Mouse (Mus musculus) frontal cortex, postnatal 14 days (tissue): Measurements from ENCODE around the gene Slc16a7.

Source experiments
- DNase-seq, 2 experiments: peaks; one replicate each; pipeline ENCODE4 v3.0.0; 2022; ENCODE audit warnings: low spot score in 2 of 2

Slc16a7 gene

DNA sequence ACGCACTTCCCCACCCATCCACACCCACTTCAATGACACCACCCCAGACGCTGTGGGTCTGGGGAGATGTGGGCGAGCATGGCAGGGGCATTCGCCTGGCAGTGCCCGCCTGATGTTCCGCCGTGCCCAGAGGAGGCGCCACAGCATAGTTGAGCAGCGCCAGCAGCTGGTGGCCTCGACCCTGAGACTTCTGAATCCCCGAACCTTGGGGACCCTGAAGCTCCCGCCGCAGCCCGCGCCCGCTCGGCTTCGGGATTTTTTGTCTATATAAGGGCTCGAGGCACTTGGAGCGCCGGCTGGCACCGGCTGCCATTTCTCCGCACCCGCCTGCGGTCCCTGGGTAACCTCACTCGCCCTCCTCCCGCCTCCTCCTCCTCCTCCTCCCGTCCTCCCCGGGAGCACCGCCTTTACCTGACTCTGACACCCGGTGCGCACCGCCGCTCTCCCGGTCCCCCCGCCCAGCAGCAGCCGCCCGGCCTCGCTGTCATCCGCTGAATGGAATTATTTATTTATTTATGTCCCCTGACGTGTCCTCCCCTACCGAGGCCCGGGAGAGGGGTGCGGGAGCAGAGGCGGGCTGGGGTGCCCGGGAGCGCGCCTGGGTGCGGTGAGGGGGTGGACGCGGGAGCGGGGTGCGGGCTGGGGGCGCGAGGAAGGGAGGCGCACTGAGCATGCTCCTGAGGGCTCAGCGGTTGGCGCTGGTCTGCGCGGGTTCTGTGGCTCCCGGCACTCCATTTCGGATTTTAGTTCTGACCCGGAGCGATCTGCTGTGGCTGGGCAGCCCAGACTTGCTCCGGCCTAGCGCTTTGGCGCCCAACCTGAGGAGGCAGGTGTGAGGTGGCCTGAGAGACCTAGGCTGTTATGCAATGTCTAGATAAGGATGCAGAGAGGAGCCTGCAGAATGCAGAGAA lies at the start of gene Slc16a7:
Gene Slc16a7 (minus strand): TSS at position 590 of the 911 bp plus-strand sequence.
- DNase-seq, result peak; percentile 78

GRCm38 (mm10) chr10:125418795-125419194 lies 29.5 kb upstream of the Slc16a7 start:
- no peak for DNase-seq

DNA sequence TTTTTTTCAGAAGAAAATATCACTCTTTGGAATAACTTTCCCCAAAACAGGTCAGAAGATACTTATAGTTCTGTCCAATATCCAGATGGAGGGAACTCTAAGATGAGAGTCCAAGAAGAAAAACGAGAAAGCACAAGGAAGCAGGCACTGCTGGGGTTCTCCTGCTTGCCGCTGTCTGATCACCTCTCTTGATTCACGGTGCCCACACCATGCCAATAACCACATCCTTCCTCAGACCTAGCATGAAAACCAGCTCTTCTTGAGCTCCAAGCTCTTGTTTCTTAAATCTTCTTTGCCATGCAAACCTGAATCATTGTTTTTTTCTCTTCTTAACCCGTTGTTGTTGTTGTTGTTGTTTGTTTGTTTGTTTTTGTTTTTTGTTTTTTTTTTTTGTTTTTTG lies 10.5 kb upstream of the Slc16a7 start:
- DNase-seq, result no peak

GRCm38 (mm10) chr10:125390011-125390410 lies 746 bp upstream of the Slc16a7 start:
- no peak for DNase-seq

DNA sequence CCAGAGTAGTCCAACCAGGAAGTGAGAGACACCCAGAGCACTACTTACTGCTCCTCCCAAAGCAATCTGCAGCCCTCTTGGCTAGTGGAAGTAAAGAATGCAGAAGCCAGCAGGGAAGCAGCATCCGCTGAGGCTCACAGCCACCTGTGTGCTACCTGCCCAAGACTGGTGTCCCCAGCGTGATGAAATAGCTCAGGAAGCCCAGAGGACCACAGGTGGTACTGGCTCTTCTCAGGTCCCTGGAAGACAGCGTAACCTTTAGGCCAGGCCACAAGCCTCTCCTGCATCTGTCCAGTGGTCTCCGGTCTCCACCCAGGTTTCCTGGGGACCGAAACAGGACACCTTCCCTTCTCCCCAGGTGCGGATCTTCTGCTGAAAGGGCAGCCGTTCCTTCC lies 787 bp downstream of the Slc16a7 start:
- peak; percentile 27 to 29 for DNase-seq

GRCm38 (mm10) chr10:125387782-125388415 lies 1.4 kb downstream of the Slc16a7 start:
- DNase-seq, result peak; percentile 34 to 43

- no peak for DNase-seq
These were observed 13.7 kb downstream of the Slc16a7 start for GRCm38 (mm10) chr10:125375526-125375925.

DNA sequence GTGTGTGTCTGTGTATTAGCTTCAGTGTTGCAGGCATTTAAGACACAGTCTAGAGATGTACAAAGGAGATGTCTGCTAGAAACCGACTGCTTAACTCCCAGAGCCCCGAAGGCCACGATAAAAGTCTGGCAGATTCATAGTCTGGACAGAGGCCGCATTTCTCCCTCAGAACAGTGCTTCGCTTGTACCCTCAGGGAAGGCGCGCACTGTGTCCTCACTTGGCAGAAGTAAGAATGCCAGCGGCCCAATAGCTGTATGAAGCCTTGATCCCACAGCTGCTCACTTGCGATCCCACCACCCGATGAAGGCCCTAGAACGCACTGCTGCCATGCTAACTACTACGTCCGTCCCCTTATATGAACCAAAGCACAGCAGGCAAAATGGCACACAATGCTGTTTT lies 16.6 kb downstream of the Slc16a7 start:
- DNase-seq, result no peak

DNA sequence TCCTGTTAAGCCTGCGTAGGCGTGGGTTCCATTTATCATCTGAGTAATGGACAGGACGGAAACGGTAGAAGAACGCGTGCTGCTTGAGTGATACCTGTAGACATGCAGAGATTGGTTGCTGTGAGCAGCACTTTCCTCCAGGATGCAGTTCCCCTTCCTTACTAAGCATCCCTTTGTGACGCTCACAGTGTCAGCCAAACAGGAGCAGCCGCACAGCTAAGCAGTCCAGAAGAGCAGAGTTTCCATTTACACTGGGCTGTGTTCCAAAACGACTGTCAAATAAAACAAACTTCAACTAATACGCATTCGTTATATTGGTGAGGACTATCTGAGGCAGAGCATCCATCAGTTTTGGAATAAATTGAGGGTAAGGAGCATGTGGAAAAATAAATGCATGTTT lies 17.8 kb downstream of the Slc16a7 start:
- no peak for DNase-seq

DNA sequence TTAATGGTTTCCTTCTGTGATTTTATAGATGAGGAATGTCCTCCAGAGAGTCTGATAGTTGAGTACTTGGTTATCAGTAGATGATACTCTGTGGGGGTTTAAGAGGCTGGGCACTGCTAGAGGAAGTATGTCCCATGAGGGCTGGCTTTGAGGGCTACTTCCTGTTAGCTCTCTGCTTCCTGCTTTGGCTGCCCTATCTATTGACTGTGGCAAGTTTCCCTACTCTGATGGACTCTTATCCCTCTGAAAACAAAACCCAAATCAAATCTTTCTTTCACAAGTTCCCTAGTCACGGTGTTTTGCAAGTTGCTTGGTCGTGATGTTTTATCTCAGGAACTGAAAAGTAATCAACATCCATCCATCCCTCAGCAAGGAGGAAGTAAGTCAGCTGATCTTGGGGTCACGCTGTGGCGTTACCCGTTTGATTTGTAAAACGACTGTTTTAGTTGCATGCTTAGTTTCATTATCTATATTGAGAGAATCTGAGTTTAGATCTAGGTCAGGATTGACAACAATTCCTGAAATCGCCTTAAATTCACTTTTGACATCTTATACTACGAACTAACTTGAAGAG lies 19.1 kb downstream of the Slc16a7 start:
- DNase-seq, result no peak

GRCm38 (mm10) chr10:125358479-125358878 lies 30.8 kb downstream of the Slc16a7 start:
- no peak for DNase-seq

GRCm38 (mm10) chr10:125352805-125353204 lies 36.5 kb downstream of the Slc16a7 start:
- DNase-seq, result no peak

DNA sequence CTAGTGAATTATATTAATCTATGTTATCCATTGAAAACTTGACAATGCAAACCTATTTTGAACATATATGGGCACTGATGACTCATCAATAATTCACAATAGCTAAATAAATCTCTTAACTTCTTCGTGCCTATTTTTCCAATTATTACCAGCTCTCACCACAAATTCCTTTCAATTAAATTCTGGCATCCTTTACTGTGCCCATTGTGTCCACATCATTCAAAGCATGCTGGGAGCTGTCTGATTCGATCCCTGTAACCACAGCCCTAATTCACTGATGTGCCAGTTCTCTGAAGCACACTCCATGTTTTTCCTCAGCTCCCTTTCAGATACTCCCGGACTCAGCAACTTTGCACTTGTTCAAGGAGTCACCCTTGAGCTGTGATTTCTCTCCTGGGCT lies 41.1 kb downstream of the Slc16a7 start:
- no peak for DNase-seq

GRCm38 (mm10) chr10:125347149-125347548 lies 42.1 kb downstream of the Slc16a7 start:
- no peak for DNase-seq

DNA sequence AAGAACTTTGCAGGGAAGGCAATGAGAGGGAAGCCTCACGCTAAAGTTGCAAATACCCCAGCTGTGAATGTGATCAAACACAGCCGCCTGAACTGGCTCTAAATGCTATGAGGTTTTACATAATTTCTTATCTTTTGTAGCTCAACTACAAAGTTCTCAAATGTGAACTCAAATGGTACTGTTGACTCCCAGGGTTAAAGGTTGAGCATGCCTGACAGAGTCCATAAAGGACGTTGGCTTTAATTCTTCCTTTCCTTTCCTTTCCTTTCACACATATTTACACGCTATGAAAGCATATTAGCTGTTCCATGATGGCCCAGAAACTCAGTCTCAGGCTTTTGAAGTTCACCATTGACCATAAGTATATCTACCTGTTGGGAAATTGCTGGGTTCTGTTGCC lies 42.9 kb downstream of the Slc16a7 start:
- no peak for DNase-seq

- DNase-seq, result no peak
These were observed 43.7 kb downstream of the Slc16a7 start for GRCm38 (mm10) chr10:125345583-125345982.

- no peak for DNase-seq
These were observed 47.1 kb downstream of the Slc16a7 start for GRCm38 (mm10) chr10:125342204-125342603.

DNA sequence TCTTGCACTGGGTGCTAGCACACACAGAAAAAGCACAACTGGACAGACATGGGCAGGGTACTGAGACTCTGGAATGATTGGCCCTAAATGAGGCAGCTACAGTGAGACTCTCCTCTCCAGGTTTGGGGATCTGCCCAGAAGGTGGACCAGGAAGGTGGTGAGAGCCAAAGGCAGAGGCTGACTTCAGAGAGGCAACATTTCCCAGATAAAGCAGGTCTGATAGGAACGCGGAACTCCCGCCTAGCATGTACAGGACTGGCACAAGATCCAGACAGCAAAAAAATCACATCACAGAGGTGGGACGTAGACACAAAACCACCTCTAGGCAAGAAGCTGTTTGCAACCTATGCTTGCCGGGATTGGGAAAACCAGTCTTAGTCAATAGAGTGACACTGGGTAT lies 55.5 kb downstream of the Slc16a7 start:
- no peak for DNase-seq

DNA sequence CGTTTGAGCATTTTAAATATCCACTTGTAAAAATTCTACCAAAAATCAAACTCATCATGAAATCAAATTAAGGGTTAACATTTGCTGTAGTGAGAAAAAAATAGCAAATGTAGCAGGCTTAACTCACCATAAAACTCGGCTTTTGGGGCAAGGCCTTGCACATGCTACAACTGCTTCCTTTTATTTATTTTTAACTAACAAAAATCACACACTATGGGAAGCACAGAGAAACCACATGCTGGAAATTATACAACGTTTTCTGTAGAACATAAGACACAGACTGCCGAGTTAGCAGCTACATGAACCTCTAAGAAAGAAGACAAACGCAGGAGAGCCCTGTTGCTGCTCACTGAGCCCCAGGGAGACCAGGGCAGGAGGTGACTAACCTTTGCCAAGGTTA lies 57.9 kb downstream of the Slc16a7 start:
- DNase-seq, result no peak

- DNase-seq, result no peak
These were observed 60.8 kb downstream of the Slc16a7 start for GRCm38 (mm10) chr10:125328331-125329063.

DNA sequence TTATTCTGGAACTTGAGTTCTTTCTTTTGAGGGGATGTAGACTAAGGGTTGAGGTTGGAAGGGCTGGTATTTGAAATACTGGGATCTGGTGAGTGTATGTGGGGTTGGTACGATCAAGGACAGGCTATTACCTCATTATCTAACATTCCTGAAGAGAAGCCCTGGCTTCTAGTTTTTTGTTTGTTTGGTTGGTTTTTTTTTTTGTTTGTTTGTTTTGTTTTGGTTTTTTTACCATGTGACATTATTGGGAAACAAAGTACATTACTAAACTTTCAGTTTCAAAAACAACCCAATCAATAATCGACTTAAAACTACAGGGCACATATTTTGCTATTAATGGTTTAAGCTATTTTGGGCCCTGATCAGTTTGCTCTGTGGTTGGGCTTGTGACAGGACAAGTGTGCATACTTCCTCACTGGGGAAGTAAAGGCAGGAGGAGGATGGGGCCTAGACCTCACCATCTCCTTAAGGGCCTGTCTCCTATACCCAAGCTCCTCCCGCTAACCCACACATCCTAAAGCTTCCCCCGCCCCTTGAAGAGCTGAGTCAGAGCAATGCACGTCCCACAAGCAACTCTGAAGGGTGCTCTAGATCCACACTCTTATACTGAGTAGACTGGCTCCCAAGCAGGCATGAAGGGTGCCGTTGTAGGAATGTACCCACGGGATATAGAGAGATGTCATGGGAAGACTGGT lies 64.2 kb downstream of the Slc16a7 start:
- no peak for DNase-seq
